Mouse (Mus musculus): ENCODE data around the gene Efna2. TPM values are rescaled to one million over a fixed set of nuclear protein-coding genes. Genes with fewer than 3 reads are reported as not detected.

The Efna2 gene
- polyA plus RNA-seq, 1 experiment = 3.2 TPM

DNA sequence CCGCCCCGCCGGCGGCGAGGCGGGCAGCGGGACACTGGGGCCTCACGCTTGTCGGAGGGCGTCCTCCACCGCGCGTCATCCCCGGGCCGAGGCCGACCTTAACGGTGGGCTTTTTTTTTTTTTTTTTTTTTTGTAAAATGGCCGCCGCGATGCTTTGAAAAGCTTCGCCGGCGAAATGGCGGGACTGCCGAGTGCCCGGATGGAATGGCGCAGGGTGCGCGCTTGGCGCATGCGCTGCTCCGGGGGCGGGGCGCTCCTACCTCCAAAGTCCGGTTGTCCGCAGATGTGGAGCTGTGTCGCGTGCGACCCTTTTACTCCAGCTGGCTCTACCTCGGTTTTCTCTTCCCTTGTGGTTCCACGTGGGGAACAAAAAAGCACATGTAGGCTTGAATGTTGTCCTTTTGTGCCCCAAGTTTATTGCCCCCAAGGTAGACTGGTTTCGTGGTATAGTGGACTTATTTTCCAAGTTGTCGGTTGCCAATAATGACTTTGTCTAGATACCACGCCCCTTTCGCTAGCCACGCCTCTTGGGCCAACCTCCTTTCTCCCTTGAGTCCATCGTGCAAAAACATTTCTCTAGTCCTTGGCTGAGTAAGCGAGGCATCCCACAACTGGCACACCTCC, 11.1 kb upstream of the Efna2 start:
- DNase-seq (ENCODE audit: low read depth) = no peak

GRCm38 (mm10) chr10:80169070-80169469, 10.2 kb upstream of the Efna2 start:
- no peak for DNase-seq (ENCODE audit: low read depth)

GRCm38 (mm10) chr10:80169651-80170050, 9.6 kb upstream of the Efna2 start:
- DNase-seq (ENCODE audit: low read depth) = no peak

GRCm38 (mm10) chr10:80170052-80170451, 9.2 kb upstream of the Efna2 start:
- no peak for DNase-seq (ENCODE audit: low read depth)

DNA sequence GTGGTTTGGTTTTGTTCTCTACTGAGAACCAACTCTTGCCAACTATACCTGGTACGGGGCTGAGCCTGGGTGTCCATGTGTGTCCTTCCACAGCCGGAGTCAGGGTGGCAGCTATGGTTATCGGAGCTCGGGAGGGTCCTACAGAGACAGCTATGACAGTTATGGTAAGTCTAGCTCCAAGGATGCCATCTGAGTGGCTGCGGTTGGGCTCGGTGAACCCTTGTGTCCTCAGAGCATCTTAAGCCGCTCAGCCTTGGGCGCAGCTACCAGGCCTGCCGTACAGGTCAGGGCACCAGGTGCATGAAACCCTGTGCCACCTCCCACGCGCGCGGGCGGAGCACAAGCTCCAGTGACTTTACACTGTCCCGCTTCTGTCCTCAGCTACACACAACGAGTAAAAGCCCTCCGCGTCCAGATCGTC, 8.7 kb upstream of the Efna2 start:
- DNase-seq (ENCODE audit: low read depth) = no peak

DNA sequence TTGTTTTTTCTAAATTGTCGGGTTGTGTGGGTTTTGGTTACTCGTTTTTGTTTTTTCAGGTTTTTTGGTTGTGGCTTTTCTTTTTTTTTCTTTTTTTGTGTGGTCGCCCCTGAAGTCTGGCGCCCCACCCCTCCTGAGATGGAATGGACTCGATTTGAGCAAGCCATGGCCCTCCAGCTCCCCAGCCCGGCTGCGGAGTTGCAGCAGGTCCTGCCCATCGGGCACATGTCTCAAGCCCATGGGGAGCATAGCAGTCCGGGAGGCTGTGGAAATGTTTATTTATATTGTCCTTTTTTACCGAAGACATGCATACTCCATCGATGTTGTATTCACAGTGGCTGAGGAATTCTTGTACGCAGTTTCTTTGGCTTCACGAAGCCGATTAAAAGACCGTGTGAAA, 8.0 kb upstream of the Efna2 start:
- no peak for DNase-seq (ENCODE audit: low read depth)

- no peak for DNase-seq (ENCODE audit: low read depth)
These were observed 7.3 kb upstream of the Efna2 start for GRCm38 (mm10) chr10:80171760-80172526.

- no peak for DNase-seq (ENCODE audit: low read depth)
These were observed 6.6 kb upstream of the Efna2 start, which contains the start of gene 1600002K03Rik for GRCm38 (mm10) chr10:80172527-80173292. TSS of gene 1600002K03Rik (plus strand) at chr10:80172944.

DNA sequence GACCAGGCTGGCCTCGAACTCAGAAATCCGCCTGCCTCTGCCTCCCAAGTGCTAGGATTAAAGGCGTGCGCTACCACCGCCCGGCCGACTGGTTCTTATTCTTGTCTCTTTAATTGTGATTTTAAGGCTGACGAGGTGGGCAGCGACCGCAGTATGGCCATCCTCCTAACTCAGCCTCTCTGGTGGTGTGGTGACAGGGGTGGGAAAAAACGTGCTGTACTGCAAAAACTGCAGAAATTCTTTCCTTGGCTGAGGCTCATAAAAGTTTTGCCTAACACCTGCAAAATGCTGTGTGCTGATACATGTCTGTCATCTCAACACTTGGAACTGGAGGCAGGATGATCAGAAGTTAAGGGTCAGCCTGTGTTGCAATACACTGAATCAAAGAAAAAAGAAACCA, 5.9 kb upstream of the Efna2 start:
- DNase-seq (ENCODE audit: low read depth) = no peak

- no peak for DNase-seq (ENCODE audit: low read depth)
These were observed 5.2 kb upstream of the Efna2 start for GRCm38 (mm10) chr10:80173955-80174640.

DNA sequence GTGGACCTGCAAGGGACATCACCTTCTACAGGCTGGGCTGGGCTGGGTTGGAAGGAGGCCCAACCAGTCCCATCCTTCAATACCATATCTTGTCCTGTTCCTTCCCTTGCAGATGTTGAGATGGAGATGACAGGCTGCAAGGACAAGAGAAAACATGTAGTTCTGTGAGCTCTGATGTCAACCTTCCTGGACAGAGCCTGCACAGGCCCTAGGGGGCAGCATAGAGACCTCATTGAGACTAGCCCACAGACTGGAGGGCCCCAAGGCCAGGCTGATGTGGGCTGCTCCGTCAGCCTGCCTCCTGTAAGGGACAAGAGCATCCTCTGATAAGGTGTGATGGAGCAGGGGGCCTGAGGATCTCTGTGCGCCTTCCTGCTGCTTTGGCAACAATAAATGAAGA, 4.6 kb upstream of the Efna2 start:
- no peak for DNase-seq (ENCODE audit: low read depth)

- DNase-seq (ENCODE audit: low read depth) = no peak
These were observed 3.6 kb upstream of the Efna2 start for GRCm38 (mm10) chr10:80175536-80176269.

GRCm38 (mm10) chr10:80176270-80176834, 2.9 kb upstream of the Efna2 start:
- no peak for DNase-seq (ENCODE audit: low read depth)

- no peak for DNase-seq (ENCODE audit: low read depth)
These were observed 1.6 kb upstream of the Efna2 start for GRCm38 (mm10) chr10:80177441-80178279.

GRCm38 (mm10) chr10:80180288-80180687, 1.0 kb downstream of the Efna2 start:
- DNase-seq (ENCODE audit: low read depth) = no peak

- DNase-seq (ENCODE audit: low read depth) = no peak
These were observed 1.5 kb downstream of the Efna2 start for GRCm38 (mm10) chr10:80180823-80181222.

DNA sequence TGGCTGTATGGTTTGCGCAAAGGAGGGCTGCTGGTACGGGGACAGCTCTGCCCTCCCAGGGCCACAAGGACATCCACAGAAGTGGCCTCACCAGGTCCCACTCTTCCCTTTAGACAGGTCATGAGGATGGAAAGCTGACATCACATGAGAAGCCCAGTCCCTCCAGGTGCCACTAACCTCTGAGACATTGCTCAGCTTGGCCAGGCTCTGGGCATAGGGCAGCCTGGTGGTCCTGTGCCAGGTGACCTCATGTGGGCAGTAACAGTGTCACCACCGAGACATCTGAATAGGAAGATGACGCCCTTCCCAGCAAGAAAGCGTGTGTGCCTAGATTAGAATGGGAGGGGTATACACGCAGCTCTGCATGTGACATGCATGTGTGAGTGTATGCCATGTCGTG, 3.3 kb downstream of the Efna2 start:
- DNase-seq (ENCODE audit: low read depth) = no peak

- no peak for DNase-seq (ENCODE audit: low read depth)
These were observed 7.4 kb downstream of the Efna2 start for GRCm38 (mm10) chr10:80186649-80187048.

GRCm38 (mm10) chr10:80187739-80188138, 8.5 kb downstream of the Efna2 start:
- no peak for DNase-seq (ENCODE audit: low read depth)

GRCm38 (mm10) chr10:80188453-80189024, 9.3 kb downstream of the Efna2 start:
- no peak for DNase-seq (ENCODE audit: low read depth)

Measured in gonadal fat pad, adult 2 months (tissue).